Mouse (Mus musculus) adrenal gland, adult 2 months (tissue): ENCODE data around the gene Gm11938. TPM values are rescaled to one million over a fixed set of nuclear protein-coding genes. Genes with fewer than 3 reads are reported as not detected.

Experiments
- DNase-seq: peaks from one replicate; pipeline ENCODE4 v3.0.0; 2021
- polyA plus RNA-seq: library from polyadenylated mRNA; depleted of rRNA; stranded (reverse); fragments of >200 nt; gene quantifications from 2 replicates; pipeline ENCODE4 v1.2.3, GENCODE M21; 2012; rRNA removed
- total RNA-seq, 2 experiments: library from RNA; stranded (reverse); gene quantifications; 2 replicates each; pipeline ENCODE4 v1.2.3; 2021

Gm11938 gene
- total and polyA plus RNA-seq, 3 experiments, result not detected

- no peak for DNase-seq
Measured at GRCm38 (mm10) chr11:99573164-99573563, 29.9 kb downstream of the Gm11938 start.

GRCm38 (mm10) chr11:99566530-99566929 is 36.6 kb downstream of the Gm11938 start, which contains the start of gene Krtap3-1:
Gene Krtap3-1 (minus strand): TSS chr11:99566630.
- DNase-seq, result no peak

GRCm38 (mm10) chr11:99562580-99562979 is 40.5 kb downstream of the Gm11938 start:
- DNase-seq, result no peak

GRCm38 (mm10) chr11:99559366-99559765 is 43.7 kb downstream of the Gm11938 start, which contains the start of gene Gm11939:
Gene Gm11939 (minus strand): TSS chr11:99559466.
- DNase-seq, result no peak

- no peak for DNase-seq
Measured at GRCm38 (mm10) chr11:99557976-99558745, 44.9 kb downstream of the Gm11938 start.

- no peak for DNase-seq
Measured at GRCm38 (mm10) chr11:99556753-99557152, 46.4 kb downstream of the Gm11938 start, which contains the start of gene Krtap3-2. Gene Krtap3-2 (minus strand): TSS chr11:99556853.

- DNase-seq, result no peak
Measured at GRCm38 (mm10) chr11:99556195-99556594, 46.9 kb downstream of the Gm11938 start.

Other genes with a start within 250 kb of the Gm11938 start
Only the 30 nearest of the 36 such genes appear.
- not detected for gene Krt12, start 181.0 kb downstream of the Gm11938 start, total RNA-seq
- not detected in 2 replicates for gene Krt12, start 181.0 kb downstream of the Gm11938 start, polyA plus RNA-seq
- gene Krt20, start 165.2 kb downstream of the Gm11938 start, total RNA-seq, result under 1 TPM; 0.14 to 0.20 TPM
- not detected in 2 replicates for gene Krt20, start 165.2 kb downstream of the Gm11938 start, polyA plus RNA-seq
- not detected for gene Krt23, start 110.2 kb downstream of the Gm11938 start, total RNA-seq
- gene Krt23, start 110.2 kb downstream of the Gm11938 start, polyA plus RNA-seq, result 0.12 TPM in 1 of 2 replicates, not detected in the other
- gene Krt39, start 82.0 kb downstream of the Gm11938 start, total RNA-seq, result not detected
- gene Krt39, start 82.0 kb downstream of the Gm11938 start, polyA plus RNA-seq, result not detected in 2 replicates
- not detected for gene Krt40, start 60.1 kb downstream of the Gm11938 start, total RNA-seq
- not detected in 2 replicates for gene Krt40, start 60.1 kb downstream of the Gm11938 start, polyA plus RNA-seq
- gene Krtap3-3, start 52.4 kb downstream of the Gm11938 start, total RNA-seq, result not detected
- gene Krtap3-3, start 52.4 kb downstream of the Gm11938 start, polyA plus RNA-seq, result not detected in 2 replicates
- not detected for gene Krtap3-2, start 46.5 kb downstream of the Gm11938 start, total RNA-seq
- not detected in 2 replicates for gene Krtap3-2, start 46.5 kb downstream of the Gm11938 start, polyA plus RNA-seq
- gene Gm11939, start 43.8 kb downstream of the Gm11938 start, total RNA-seq, result not detected
- gene Gm11939, start 43.8 kb downstream of the Gm11938 start, polyA plus RNA-seq, result not detected in 2 replicates
- gene Krtap3-1, start 36.7 kb downstream of the Gm11938 start, total RNA-seq, result not detected
- gene Krtap3-1, start 36.7 kb downstream of the Gm11938 start, polyA plus RNA-seq, result not detected in 2 replicates
- gene Krtap1-5, start 22.3 kb downstream of the Gm11938 start, total RNA-seq, result not detected
- gene Krtap1-5, start 22.3 kb downstream of the Gm11938 start, polyA plus RNA-seq, result not detected in 2 replicates
- gene Krtap1-4, start 19.7 kb downstream of the Gm11938 start, total RNA-seq, result not detected
- gene Krtap1-4, start 19.7 kb downstream of the Gm11938 start, polyA plus RNA-seq, result not detected in 2 replicates
- gene Krtap1-3, start 12.0 kb downstream of the Gm11938 start, total RNA-seq, result not detected
- not detected in 2 replicates for gene Krtap1-3, start 12.0 kb downstream of the Gm11938 start, polyA plus RNA-seq
- not detected for gene Krtap9-3, start 5.2 kb downstream of the Gm11938 start, total RNA-seq
- not detected in 2 replicates for gene Krtap9-3, start 5.2 kb downstream of the Gm11938 start, polyA plus RNA-seq
- not detected for gene Gm11937, start 6.9 kb upstream of the Gm11938 start, total RNA-seq
- gene Gm11937, start 6.9 kb upstream of the Gm11938 start, polyA plus RNA-seq, result not detected in 2 replicates
- not detected for gene Krtap2-4, start 11.5 kb upstream of the Gm11938 start, total RNA-seq
- not detected in 2 replicates for gene Krtap2-4, start 11.5 kb upstream of the Gm11938 start, polyA plus RNA-seq
- not detected for gene Gm11562, start 17.1 kb upstream of the Gm11938 start, total RNA-seq
- not detected in 2 replicates for gene Gm11562, start 17.1 kb upstream of the Gm11938 start, polyA plus RNA-seq
- gene Krtap4-1, start 24.9 kb upstream of the Gm11938 start, total RNA-seq, result not detected
- not detected in 2 replicates for gene Krtap4-1, start 24.9 kb upstream of the Gm11938 start, polyA plus RNA-seq
- gene Krtap4-2, start 31.8 kb upstream of the Gm11938 start, total RNA-seq, result not detected
- not detected in 2 replicates for gene Krtap4-2, start 31.8 kb upstream of the Gm11938 start, polyA plus RNA-seq
- not detected for gene Krtap4-7, start 40.8 kb upstream of the Gm11938 start, total RNA-seq
- not detected in 2 replicates for gene Krtap4-7, start 40.8 kb upstream of the Gm11938 start, polyA plus RNA-seq
- not detected for gene Gm11555, start 46.9 kb upstream of the Gm11938 start, total RNA-seq
- gene Gm11555, start 46.9 kb upstream of the Gm11938 start, polyA plus RNA-seq, result not detected in 2 replicates
- gene Gm11563, start 55.7 kb upstream of the Gm11938 start, total RNA-seq, result not detected
- gene Gm11563, start 55.7 kb upstream of the Gm11938 start, polyA plus RNA-seq, result not detected in 2 replicates
- gene Krtap4-6, start 62.7 kb upstream of the Gm11938 start, total RNA-seq, result not detected
- gene Krtap4-6, start 62.7 kb upstream of the Gm11938 start, polyA plus RNA-seq, result not detected in 2 replicates
- gene Gm14190, start 87.4 kb upstream of the Gm11938 start, total RNA-seq, result not detected
- gene Gm14190, start 87.4 kb upstream of the Gm11938 start, polyA plus RNA-seq, result not detected in 2 replicates
- gene Gm14180, start 131.0 kb upstream of the Gm11938 start, total RNA-seq, result not detected
- not detected in 2 replicates for gene Gm14180, start 131.0 kb upstream of the Gm11938 start, polyA plus RNA-seq
- gene Gm11595, start 169.6 kb upstream of the Gm11938 start, total RNA-seq, result not detected
- not detected in 2 replicates for gene Gm11595, start 169.6 kb upstream of the Gm11938 start, polyA plus RNA-seq
- gene Krtap4-8, start 177.4 kb upstream of the Gm11938 start, total RNA-seq, result not detected
- not detected in 2 replicates for gene Krtap4-8, start 177.4 kb upstream of the Gm11938 start, polyA plus RNA-seq
- not detected for gene Krtap4-9, start 181.9 kb upstream of the Gm11938 start, total RNA-seq
- gene Krtap4-9, start 181.9 kb upstream of the Gm11938 start, polyA plus RNA-seq, result not detected in 2 replicates
- not detected for gene Gm11596, start 190.2 kb upstream of the Gm11938 start, total RNA-seq
- gene Gm11596, start 190.2 kb upstream of the Gm11938 start, polyA plus RNA-seq, result not detected in 2 replicates
- not detected for gene Gm11569, start 195.6 kb upstream of the Gm11938 start, total RNA-seq
- gene Gm11569, start 195.6 kb upstream of the Gm11938 start, polyA plus RNA-seq, result not detected in 2 replicates
- not detected for gene Gm11554, start 201.1 kb upstream of the Gm11938 start, total RNA-seq
- not detected in 2 replicates for gene Gm11554, start 201.1 kb upstream of the Gm11938 start, polyA plus RNA-seq